Mouse (Mus musculus) cerebral cortex, adult 2 months (tissue): ENCODE measurements around the gene Rps27a.

ENCODE experiments used
- WGBS: fragments of 180-500 bp; shearing (Covaris S2); methylation state at CpG from one replicate; pipeline ENCODE4 v1.1.7; 2018; 5-methylcytosine and 5-hydroxymethylcytosine counted together

Gene Rps27a

GRCm38 (mm10) chr11:29504899-29505625 is 42.8 kb downstream of the Rps27a start:
- WGBS = 79% methylated on average over 2 of the region's 2 CpGs

GRCm38 (mm10) chr11:29503948-29504893 is 43.7 kb downstream of the Rps27a start:
- 93% methylated on average over 10 of the region's 10 CpGs for WGBS

GRCm38 (mm10) chr11:29496962-29497361 is 50.9 kb downstream of the Rps27a start:
- 81% methylated on average over 3 of the region's 3 CpGs for WGBS
